Mouse (Mus musculus) hindbrain, embryonic 13.5 days (tissue): ENCODE measurements at regions not wholly inside any gene's neighbourhood (a gene's known extent, or its start where the extent isn't known, plus 50 kb on each side); places are given as distances from the start of the nearest gene placed in this dataset.
A peak's percentile ranks its signal among the peaks of the same experiment; 100 is the strongest.

Experiments
- ATAC-seq: fragments of 200-750 bp; cut with Nextera tagmentation; 2 replicates; pipeline ENCODE4 v1.8.0; 2017; ENCODE audit warnings: moderate TSS enrichment; ENCODE audit not compliant: low FRiP score
- H3K27ac ChIP-seq: fragments of 300-500 bp; sonication (generic); 2 replicates; pipeline ENCODE4 v1.5.1; 2015; ENCODE audit warnings: inconsistent platforms, mild to moderate bottlenecking, moderate library complexity
- H3K27me3 ChIP-seq: fragments of 300-500 bp; sonication (generic); 2 replicates; pipeline ENCODE4 v1.6.1; 2015; ENCODE audit warnings: mild to moderate bottlenecking, inconsistent platforms
- H3K36me3 ChIP-seq: fragments of 300-500 bp; sonication (generic); 2 replicates; pipeline ENCODE4 v1.6.1; 2015; ENCODE audit warnings: mild to moderate bottlenecking, inconsistent platforms
- H3K4me1 ChIP-seq: fragments of 300-500 bp; sonication (generic); replicated peaks from 2 replicates; pipeline ENCODE4 v1.6.1; 2015; ENCODE audit warnings: inconsistent platforms
- H3K4me2 ChIP-seq: fragments of 300-500 bp; sonication (generic); 2 replicates; pipeline ENCODE4 v1.6.1; 2015; ENCODE audit warnings: inconsistent platforms, mild to moderate bottlenecking, moderate library complexity
- H3K4me3 ChIP-seq: fragments of 300-500 bp; sonication (generic); 2 replicates; pipeline ENCODE4 v1.5.1; 2015; ENCODE audit warnings: mild to moderate bottlenecking, inconsistent platforms
- H3K9ac ChIP-seq: fragments of 300-500 bp; sonication (generic); 2 replicates; pipeline ENCODE4 v1.6.1; 2015; ENCODE audit warnings: mild to moderate bottlenecking, inconsistent platforms
- H3K9me3 ChIP-seq: fragments of 300-500 bp; sonication (generic); 2 replicates; pipeline ENCODE4 v1.6.1; 2016; ENCODE audit warnings: inconsistent platforms
- WGBS: fragments of 180-500 bp; shearing (Covaris S2); methylation state at CpG from one replicate; pipeline ENCODE4 v1.1.7; 2015; 5-methylcytosine and 5-hydroxymethylcytosine counted together

DNA sequence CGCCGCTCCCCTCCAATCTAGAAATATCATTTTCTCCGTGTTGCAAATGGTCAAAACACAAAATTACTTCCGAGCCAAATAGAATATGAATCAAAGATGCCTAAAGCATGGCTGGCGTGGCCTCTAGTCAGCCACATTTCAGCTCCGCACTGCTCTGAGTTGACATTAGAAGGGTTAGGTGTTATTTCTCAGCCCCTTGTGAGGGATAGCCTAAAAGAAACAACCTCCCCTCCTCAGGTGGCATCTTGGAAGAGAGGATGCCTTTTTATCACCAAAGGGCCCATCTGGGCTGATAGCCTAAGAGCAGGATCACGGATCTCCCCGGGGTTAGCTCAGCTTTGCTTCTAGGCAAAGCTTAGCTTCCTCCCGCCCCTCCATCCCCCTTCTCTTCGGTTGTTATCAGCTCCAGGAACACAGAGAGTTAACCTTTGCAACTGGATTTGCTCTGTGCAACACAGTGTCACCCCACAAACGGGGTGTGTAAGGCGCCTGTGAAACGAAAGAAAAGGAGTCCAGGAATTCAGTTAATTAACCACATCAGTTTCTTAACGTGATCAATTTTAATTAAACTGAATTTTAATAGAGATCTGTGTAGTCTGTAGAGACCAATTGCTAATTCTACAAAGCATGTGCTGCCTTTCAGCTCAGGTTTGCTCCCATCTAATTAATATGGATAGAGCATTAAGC lies 180.6 kb upstream of the Mpped2 start:
- Histone ChIP-seq H3K36me3 (no peaks in the 10 kb centered on the region), H3K27me3 (no peaks in the 10 kb centered on the region), H3K9me3 (no peaks in the 10 kb centered on the region), H3K27ac (peak overlapping the region; percentile 81), H3K4me1 (peaks cover 19% of the 10 kb centered on the region), H3K4me3 (peak overlapping the region; percentile 7; the same call in 1 of the 2 replicates), H3K9ac (peak overlapping the region; percentile 49; the same call in 1 of the 2 replicates), H3K4me2 (peak overlapping the region; percentile 41)
- 38% methylated on average over 14 of the region's 14 CpGs for WGBS
- peak; percentile 90 for ATAC-seq

DNA sequence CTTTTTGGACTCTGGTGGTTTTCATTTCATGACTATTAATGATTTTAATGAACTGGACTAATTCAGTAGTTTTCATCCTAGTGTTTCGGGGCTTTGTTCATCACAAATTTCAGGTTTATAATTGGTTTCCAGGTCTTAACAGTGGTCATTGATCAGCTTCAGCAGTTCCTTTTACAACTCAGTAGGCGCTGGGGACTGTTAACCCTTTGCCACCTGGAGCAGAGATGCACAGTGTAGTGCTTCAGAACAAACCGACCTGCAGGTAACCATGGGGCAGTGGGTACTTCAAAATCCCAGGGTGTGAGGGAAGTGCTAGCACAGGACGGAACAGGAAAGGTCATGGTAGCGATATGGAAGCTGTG lies 180.1 kb upstream of the Mpped2 start:
- Histone ChIP-seq H3K27me3 (no peaks in the 10 kb centered on the region), H3K4me1 (peaks cover 19% of the 10 kb centered on the region), H3K9me3 (no peaks in the 10 kb centered on the region), H3K9ac (no peak overlapping the region), H3K4me2 (peak overlapping the region; percentile 41), H3K4me3 (peak overlapping the region; percentile 7; the same call in 1 of the 2 replicates), H3K36me3 (no peaks in the 10 kb centered on the region), H3K27ac (peak overlapping the region; percentile 46)
- 33% methylated on average over 5 of the region's 5 CpGs for WGBS
- peak; percentile 95 for ATAC-seq

DNA sequence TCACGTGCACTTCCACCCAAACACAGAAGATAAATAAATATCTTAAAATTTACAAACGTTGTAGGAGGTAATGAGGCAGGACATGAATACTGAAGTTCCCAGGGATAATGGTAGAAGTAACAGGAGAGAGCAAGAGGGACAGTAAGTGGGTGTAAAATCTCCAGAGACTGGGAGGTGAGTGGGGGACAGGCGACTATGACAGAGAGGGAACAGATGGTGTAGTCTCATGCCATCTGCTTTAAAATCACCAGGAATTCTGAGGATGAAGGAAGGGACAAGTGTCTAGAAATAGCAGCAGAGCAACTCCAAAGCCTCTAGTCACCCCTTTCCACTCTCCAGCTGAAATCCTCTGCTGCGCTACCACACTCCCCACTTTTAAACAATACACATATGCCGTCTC lies 175.8 kb upstream of the Mpped2 start:
- H3K36me3 ChIP-seq, result no peaks in the 10 kb centered on the region
- H3K4me2 ChIP-seq, result no peak overlapping the region
- no peaks in the 10 kb centered on the region for H3K27me3 ChIP-seq
- 76% methylated on average over 5 of the region's 5 CpGs for WGBS
- H3K9me3 ChIP-seq, result no peaks in the 10 kb centered on the region
- no peak overlapping the region for H3K4me3 ChIP-seq
- no peak overlapping the region for H3K27ac ChIP-seq
- no peak overlapping the region for H3K9ac ChIP-seq
- peaks cover 16% of the 10 kb centered on the region for H3K4me1 ChIP-seq
- ATAC-seq, result no peak

DNA sequence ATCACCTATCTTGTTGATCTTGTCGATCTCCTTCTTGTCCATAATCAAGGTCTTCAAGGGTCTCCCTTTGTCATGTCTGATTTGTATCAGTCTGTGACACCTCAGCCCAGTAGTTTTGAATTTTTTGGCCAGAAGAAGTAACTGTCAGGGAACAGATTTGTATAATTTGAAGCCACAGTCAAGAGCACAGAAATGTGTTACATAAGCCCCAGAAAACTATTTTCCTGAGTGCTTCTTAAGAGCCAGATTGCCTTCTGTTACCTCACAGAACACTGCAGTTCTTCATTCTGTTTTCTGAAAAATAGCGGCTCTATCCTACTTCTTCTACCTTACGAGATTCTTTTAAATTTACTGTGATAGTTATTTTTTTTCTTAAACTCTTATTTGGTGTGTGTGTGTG lies 170.1 kb upstream of the Mpped2 start:
- no peak overlapping the region for H3K4me2 ChIP-seq
- H3K9me3 ChIP-seq, result no peaks in the 10 kb centered on the region
- whole genome bisulfite sequencing, result 91% methylated on average over 3 of the region's 3 CpGs
- no peak overlapping the region for H3K27ac ChIP-seq
- no peak overlapping the region for H3K4me3 ChIP-seq
- no peaks in the 10 kb centered on the region for H3K27me3 ChIP-seq
- no peaks in the 10 kb centered on the region for H3K36me3 ChIP-seq
- ATAC-seq, result no peak
- no peak overlapping the region for H3K9ac ChIP-seq
- no peaks in the 10 kb centered on the region; the same call in 1 of the 2 replicates for H3K4me1 ChIP-seq

DNA sequence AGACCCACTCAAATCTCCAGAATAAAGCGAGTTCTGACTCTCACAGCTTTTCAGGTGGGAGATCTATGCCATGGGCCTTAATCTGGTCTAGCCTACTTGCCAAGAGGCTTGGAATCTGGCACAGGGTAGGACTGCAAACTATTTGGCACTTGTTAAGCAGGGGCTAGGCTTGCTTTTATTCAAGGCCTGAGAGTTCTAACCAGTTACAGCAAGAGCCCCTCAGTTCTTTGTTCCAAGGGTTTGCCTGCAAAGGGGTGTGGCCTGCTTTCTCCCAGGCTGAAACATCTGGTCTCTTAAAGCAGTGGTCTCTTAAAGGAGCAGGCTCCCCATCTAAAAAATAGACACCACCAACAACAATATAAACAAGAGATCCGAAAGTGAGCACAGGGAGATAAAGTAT lies 166.1 kb upstream of the Mpped2 start:
- H3K27me3 ChIP-seq, result no peaks in the 10 kb centered on the region
- no peak overlapping the region for H3K4me3 ChIP-seq
- no peaks in the 10 kb centered on the region for H3K36me3 ChIP-seq
- peak overlapping the region; percentile 12; the same call in 1 of the 2 replicates for H3K27ac ChIP-seq
- no peak overlapping the region for H3K4me2 ChIP-seq
- no peaks in the 10 kb centered on the region; the same call in 1 of the 2 replicates for H3K4me1 ChIP-seq
- no peak overlapping the region for H3K9ac ChIP-seq
- no peaks in the 10 kb centered on the region for H3K9me3 ChIP-seq
- WGBS, result 75% methylated on average over 2 of the region's 2 CpGs
- peak; percentile 36; the same call in 1 of the 2 replicates for ATAC-seq

DNA sequence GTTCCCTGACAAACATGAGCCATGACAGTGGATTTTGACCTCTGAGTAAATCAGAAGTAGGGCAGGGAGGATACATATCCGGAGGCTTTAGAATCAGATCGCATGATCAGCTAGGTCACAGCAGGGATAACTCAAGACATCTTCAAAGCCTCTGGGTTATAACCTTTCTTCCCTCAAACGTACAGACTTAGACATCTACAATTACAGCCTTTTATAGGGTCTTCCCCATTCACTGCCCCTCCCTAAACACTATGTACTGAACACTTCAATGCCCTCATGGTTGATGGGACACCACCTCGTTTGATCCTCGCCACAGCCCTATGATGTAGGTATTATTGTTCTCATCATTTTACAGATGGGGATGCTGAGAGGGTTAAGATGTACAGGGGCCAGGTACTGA lies 163.8 kb upstream of the Mpped2 start:
- no peaks in the 10 kb centered on the region for H3K27me3 ChIP-seq
- H3K27ac ChIP-seq, result no peak overlapping the region
- WGBS, result 76% methylated on average over 5 of the region's 5 CpGs
- H3K9me3 ChIP-seq, result no peaks in the 10 kb centered on the region
- no peak overlapping the region for H3K9ac ChIP-seq
- no peaks in the 10 kb centered on the region for H3K36me3 ChIP-seq
- no peak overlapping the region for H3K4me3 ChIP-seq
- no peaks in the 10 kb centered on the region; the same call in 1 of the 2 replicates for H3K4me1 ChIP-seq
- ATAC-seq, result no peak
- no peak overlapping the region for H3K4me2 ChIP-seq

DNA sequence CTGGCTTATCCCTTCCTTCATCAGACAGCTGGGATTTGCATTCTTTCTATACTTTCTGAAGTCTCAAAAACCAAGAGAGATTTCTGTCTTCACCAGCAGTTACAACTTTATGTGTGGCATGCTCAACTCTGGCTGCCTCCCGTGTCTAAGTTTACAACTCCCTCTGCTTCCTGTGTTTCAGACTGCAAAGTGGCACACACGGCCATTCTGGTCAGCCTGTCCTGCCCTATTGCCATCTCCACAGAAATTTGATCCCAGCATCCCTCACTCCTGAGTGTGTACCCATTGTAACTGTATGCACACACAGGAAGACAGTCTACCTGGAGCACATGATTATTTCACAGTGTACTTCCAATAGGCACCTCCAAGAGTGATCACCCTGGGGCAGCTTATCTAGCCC lies 163.3 kb upstream of the Mpped2 start:
- 81% methylated on average over 2 of the region's 2 CpGs for WGBS
- H3K9ac ChIP-seq, result no peak overlapping the region
- ATAC-seq, result no peak
- no peak overlapping the region for H3K4me3 ChIP-seq
- H3K27me3 ChIP-seq, result no peaks in the 10 kb centered on the region
- no peak overlapping the region for H3K4me2 ChIP-seq
- H3K27ac ChIP-seq, result no peak overlapping the region
- H3K36me3 ChIP-seq, result no peaks in the 10 kb centered on the region
- no peaks in the 10 kb centered on the region for H3K9me3 ChIP-seq
- H3K4me1 ChIP-seq, result no peaks in the 10 kb centered on the region; the same call in 1 of the 2 replicates

DNA sequence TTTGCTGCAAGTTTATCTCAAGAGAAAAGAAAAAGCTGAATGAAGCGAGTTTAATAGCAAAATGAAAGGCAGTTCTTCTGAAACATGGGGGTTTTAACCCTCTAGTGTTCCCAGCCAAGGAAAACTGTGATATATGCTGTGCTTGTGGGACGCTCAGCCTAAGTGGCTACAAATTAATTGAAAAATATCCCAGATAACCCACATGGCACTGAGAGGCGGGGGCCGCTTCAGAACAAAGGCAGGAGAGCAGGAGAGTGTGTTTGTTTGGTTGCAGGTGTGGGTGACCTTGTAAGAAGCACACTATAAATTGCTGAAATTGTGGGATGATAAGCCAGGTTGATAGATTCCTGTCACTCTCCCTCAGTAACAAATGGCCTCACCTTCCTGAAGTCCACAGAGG lies 154.7 kb upstream of the Mpped2 start:
- no peak overlapping the region for H3K4me3 ChIP-seq
- H3K27me3 ChIP-seq, result no peaks in the 10 kb centered on the region
- H3K9ac ChIP-seq, result no peak overlapping the region
- H3K27ac ChIP-seq, result peak overlapping the region; percentile 64
- no peaks in the 10 kb centered on the region for H3K36me3 ChIP-seq
- H3K4me2 ChIP-seq, result no peak overlapping the region
- WGBS, result 72% methylated on average over 4 of the region's 4 CpGs
- H3K9me3 ChIP-seq, result no peaks in the 10 kb centered on the region
- peak; percentile 54; the same call in 1 of the 2 replicates for ATAC-seq
- peaks cover 17% of the 10 kb centered on the region for H3K4me1 ChIP-seq

DNA sequence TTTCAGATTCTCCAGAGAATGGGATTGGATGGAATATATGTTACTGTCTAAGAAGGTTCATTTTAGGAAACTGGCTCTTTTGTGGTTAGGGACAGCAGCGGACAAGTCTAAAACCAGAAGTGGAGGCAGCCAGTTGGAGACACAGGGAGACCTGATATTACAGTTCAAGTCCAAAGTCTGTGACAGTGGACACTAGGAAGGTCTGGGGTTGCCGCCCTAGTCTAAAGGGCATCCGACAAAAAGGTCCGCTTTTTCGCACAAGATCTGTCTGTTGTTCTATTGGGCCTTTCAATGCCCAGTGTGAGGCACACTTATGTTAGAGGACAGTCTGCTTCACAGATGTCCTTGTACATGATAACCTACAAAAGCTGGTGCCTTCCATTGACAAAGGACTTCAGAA lies 152.9 kb upstream of the Mpped2 start:
- Histone ChIP-seq H3K4me3 (no peak overlapping the region), H3K27me3 (no peaks in the 10 kb centered on the region), H3K4me1 (peaks cover 17% of the 10 kb centered on the region), H3K9ac (no peak overlapping the region), H3K27ac (no peak overlapping the region), H3K36me3 (no peaks in the 10 kb centered on the region), H3K4me2 (no peak overlapping the region), H3K9me3 (no peaks in the 10 kb centered on the region)
- ATAC-seq, result no peak
- WGBS, result 94% methylated on average over 5 of the region's 5 CpGs

DNA sequence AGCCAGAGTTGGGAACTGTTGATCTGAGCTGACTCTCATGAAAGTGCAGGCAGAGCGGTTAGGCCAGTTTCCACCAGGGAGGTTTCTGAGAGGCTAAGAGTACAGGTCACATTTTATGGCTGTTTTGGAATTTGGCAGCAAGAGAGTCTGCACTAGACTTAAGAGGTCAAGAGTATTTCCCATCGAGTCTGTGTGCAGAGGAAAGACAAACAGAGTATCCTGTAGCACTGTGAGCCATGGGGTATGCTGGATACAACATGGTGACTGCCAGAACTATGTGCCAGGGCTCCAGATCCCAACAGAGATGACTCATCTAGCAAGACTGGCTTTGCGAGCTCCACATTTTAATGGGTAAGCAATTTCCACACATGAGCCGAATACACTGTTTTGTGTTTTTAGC lies 146.0 kb upstream of the Mpped2 start:
- H3K4me3 ChIP-seq, result no peak overlapping the region
- no peaks in the 10 kb centered on the region for H3K9me3 ChIP-seq
- no peaks in the 10 kb centered on the region for H3K36me3 ChIP-seq
- ATAC-seq, result no peak
- no peaks in the 10 kb centered on the region for H3K4me1 ChIP-seq
- no peak overlapping the region for H3K9ac ChIP-seq
- H3K4me2 ChIP-seq, result no peak overlapping the region
- no peaks in the 10 kb centered on the region for H3K27me3 ChIP-seq
- WGBS, result 87% methylated on average over 4 of the region's 4 CpGs
- H3K27ac ChIP-seq, result no peak overlapping the region

DNA sequence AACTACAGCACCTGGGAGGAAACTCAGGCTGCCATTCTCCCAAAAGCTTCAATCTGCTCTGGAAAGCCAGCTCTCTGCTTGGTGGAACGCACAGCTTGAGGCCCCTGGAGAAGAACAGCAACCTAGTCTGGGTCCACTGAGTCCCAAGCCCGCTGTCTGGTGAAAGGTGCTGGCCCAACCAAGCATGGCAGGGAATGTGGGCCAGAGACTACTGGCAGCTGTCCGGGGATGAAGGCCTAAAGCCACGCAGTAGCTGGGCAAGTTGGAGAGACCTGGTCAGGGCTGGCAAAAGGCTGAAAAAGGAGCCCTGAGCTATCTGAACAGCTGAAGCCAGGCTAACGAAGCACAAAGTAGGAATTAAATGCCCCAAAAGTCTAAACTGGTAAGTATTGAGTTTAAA lies 139.4 kb upstream of the Mpped2 start:
- Histone ChIP-seq H3K4me1 (no peaks in the 10 kb centered on the region), H3K4me3 (no peak overlapping the region), H3K9ac (no peak overlapping the region), H3K27ac (no peak overlapping the region), H3K27me3 (no peaks in the 10 kb centered on the region), H3K4me2 (no peak overlapping the region), H3K36me3 (no peaks in the 10 kb centered on the region), H3K9me3 (no peaks in the 10 kb centered on the region)
- no peak for ATAC-seq
- 80% methylated on average over 5 of the region's 5 CpGs for WGBS

DNA sequence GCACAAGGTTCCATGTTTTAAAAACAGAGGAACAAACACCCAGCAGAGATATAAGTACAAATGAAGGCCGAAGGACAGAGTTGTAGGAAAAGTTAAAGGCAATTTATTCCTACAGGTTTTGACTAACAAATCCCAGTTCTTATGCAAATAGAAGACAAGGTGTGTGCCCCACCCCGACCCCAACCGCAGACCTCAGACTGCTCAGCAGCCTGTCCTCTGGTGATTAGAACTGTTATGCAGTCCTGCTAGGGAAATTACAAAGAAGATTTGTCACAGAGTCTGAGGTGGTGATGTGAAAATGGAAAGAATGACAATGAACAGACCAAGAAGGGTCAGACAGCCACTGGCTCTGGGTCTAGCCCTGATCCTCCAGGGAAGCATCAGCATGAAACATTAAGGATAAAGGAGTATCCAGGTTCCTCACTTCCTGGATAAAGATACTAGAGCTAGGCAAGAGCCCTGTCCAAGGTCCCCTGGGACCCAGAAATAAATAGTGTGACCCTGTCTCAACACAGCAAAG lies 131.4 kb upstream of the Mpped2 start:
- H3K27me3 ChIP-seq, result no peaks in the 10 kb centered on the region
- H3K4me1 ChIP-seq, result no peaks in the 10 kb centered on the region
- no peak for ATAC-seq
- H3K27ac ChIP-seq, result no peak overlapping the region
- no peaks in the 10 kb centered on the region for H3K9me3 ChIP-seq
- H3K36me3 ChIP-seq, result no peaks in the 10 kb centered on the region
- no peak overlapping the region for H3K9ac ChIP-seq
- WGBS, result 62% methylated on average over 3 of the region's 3 CpGs
- H3K4me3 ChIP-seq, result no peak overlapping the region
- no peak overlapping the region for H3K4me2 ChIP-seq

DNA sequence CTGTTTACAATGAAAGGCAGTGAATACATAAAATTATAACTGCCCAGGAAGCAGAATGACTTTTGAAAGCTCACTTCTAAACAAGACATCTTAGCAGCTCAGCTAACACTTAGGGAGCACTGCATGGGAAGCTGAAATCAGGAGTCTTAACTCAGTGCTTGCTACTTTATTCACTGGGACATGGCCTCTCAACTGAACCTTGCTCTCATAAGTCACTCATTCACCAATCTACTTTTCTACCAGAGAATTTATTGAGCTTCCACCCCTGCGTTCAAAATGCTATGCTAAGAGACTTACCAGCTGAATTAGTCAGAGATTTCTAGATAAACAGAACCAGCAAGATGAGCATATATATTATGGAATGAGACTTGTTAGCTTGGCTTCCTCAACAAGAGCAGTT lies 122.8 kb upstream of the Mpped2 start:
- Histone ChIP-seq H3K4me1 (no peaks in the 10 kb centered on the region), H3K9me3 (no peaks in the 10 kb centered on the region), H3K36me3 (no peaks in the 10 kb centered on the region), H3K27me3 (no peaks in the 10 kb centered on the region), H3K4me3 (no peak overlapping the region), H3K4me2 (no peak overlapping the region), H3K9ac (no peak overlapping the region), H3K27ac (no peak overlapping the region)
- WGBS, result 100% methylated on average over 1 of the region's 1 CpGs
- ATAC-seq, result no peak
